Mouse (Mus musculus) CH12.LX (cell line): Measurements from ENCODE around the gene Chst8.

Experiments used
- CHD2 ChIP-seq: IDR thresholded peaks from 2 replicates; pipeline ENCODE4 v1.6.1; 2011; ENCODE audit warnings: low read length, improper control_type of control experiment
- CTCF ChIP-seq, 2 experiments: IDR thresholded peaks in 1 of 2; conservative IDR thresholded peaks in 1 of 2; 2 replicates each; pipeline ENCODE4 v1.5.1; 2011 to 2012; ENCODE audit warnings: low read depth in 2 of 2, low read length in 2 of 2, improper control_type of control experiment in 1 of 2, inconsistent platforms in 1 of 2, mild to moderate bottlenecking in 1 of 2, moderate library complexity in 1 of 2
- MAX ChIP-seq: IDR thresholded peaks from 2 replicates; pipeline ENCODE4 v1.6.1; 2011; ENCODE audit warnings: low read length, improper control_type of control experiment
- USF1 ChIP-seq: IDR thresholded peaks from 2 replicates; pipeline ENCODE4 v1.6.1; 2014; ENCODE audit warnings: low read depth, mild to moderate bottlenecking, inconsistent platforms, low read length, improper control_type of control experiment

DNA sequence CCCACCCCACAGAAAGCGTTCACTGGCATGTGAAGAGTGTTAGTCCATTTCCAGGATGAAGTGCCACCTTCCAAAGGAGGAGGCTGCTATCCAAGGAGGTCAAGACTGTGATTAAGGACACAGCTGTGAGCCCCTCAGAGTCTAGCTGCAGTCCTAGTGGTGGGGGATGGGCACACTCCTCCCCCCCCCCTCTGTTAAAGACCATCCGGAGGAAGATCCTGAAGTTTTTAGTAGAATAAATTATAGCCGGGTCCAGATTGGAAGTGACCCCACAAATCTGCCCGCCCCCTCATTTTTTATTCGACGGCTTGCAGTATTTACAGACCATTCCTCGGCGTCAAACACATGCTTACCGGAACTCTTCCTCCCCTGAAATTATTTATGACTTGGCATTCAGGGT lies 114.3 kb downstream of the Chst8 start:
- TF ChIP-seq CTCF (conservative IDR thresholded peaks at IDR 0.05 in 1 of 2, IDR thresholded peaks at IDR 0.05 in 1 of 2; ENCODE audit: low read depth in 2 of 2, low read length in 2 of 2) = no peak
- no peak for TF ChIP-seq MAX
- no peak for TF ChIP-seq CHD2
- no peak for TF ChIP-seq USF1
